Mouse (Mus musculus) CH12.LX (cell line): ENCODE data around the gene Tial1. TPM values are rescaled to one million over a fixed set of nuclear protein-coding genes. Genes with fewer than 3 reads are reported as not detected.

Source experiments
- DNase-seq: peaks from one replicate; pipeline ENCODE4 v3.0.0-alpha.2; 2013; ENCODE audit errors: extremely low read depth
- H3K27ac ChIP-seq: 2 replicates; pipeline ENCODE4 v1.5.1; 2012; ENCODE audit warnings: low read depth, mild to moderate bottlenecking, control low read depth, moderate library complexity; ENCODE audit not compliant: insufficient read depth
- H3K27me3 ChIP-seq: replicated peaks from 2 replicates; pipeline ENCODE3; 2012; ENCODE audit warnings: inconsistent platforms
- H3K36me3 ChIP-seq, 2 experiments: replicated peaks in 1 of 2; 2 replicates each; pipeline versions ENCODE3 to v1.6.1; 2012; ENCODE audit warnings: inconsistent platforms in 1 of 2, low read length in 1 of 2, mild to moderate bottlenecking in 1 of 2, mixed read lengths in 1 of 2, moderate library complexity in 1 of 2; ENCODE audit not compliant: control insufficient read depth in 1 of 2, insufficient read depth in 1 of 2
- H3K4me1 ChIP-seq, 2 experiments: 2 replicates each; pipeline ENCODE4 v1.6.1; 2012; ENCODE audit warnings: inconsistent platforms in 1 of 2, moderate library complexity in 1 of 2; ENCODE audit not compliant: insufficient read depth in 2 of 2, control insufficient read depth in 1 of 2
- H3K4me2 ChIP-seq: 2 replicates; pipeline ENCODE4 v1.6.1; 2012; ENCODE audit warnings: low read depth, mild to moderate bottlenecking, control low read depth; ENCODE audit not compliant: poor library complexity, insufficient read depth, severe bottlenecking
- H3K4me3 ChIP-seq, 3 experiments: fragments of 150-350 bp in 1 of 3; sonication (generic) in 1 of 3; replicated peaks in 1 of 3; 2 replicates each; pipeline versions ENCODE3 to v1.5.1; 2011 to 2012; ENCODE audit warnings: low read depth in 2 of 3, low read length in 2 of 3, mild to moderate bottlenecking in 2 of 3, moderate library complexity in 2 of 3, control low read depth in 1 of 3, improper control_type of control experiment in 1 of 3, inconsistent platforms in 1 of 3, mixed read lengths in 1 of 3; ENCODE audit not compliant: poor library complexity in 1 of 3
- H3K79me2 ChIP-seq: replicated peaks from 2 replicates; pipeline ENCODE4 v1.6.1; 2012; ENCODE audit warnings: mild to moderate bottlenecking, moderate library complexity; ENCODE audit not compliant: control insufficient read depth, poor library complexity, insufficient read depth, severe bottlenecking; ENCODE audit errors: extremely low read depth
- H3K9ac ChIP-seq: 2 replicates; pipeline ENCODE4 v1.6.1; 2012; ENCODE audit warnings: low read depth, mild to moderate bottlenecking, control low read depth, moderate library complexity; ENCODE audit not compliant: insufficient read depth
- H3K9me3 ChIP-seq: replicated peaks from 2 replicates; pipeline ENCODE3; 2012; ENCODE audit warnings: low read length, inconsistent platforms, mixed read lengths
- BHLHE40 ChIP-seq: IDR thresholded peaks from 2 replicates; pipeline ENCODE4 v1.6.1; 2011; ENCODE audit warnings: mild to moderate bottlenecking, low read depth, low read length, improper control_type of control experiment
- CTCF ChIP-seq, 2 experiments: IDR thresholded peaks in 1 of 2; conservative IDR thresholded peaks in 1 of 2; 2 replicates each; pipeline ENCODE4 v1.5.1; 2011 to 2012; ENCODE audit warnings: low read depth in 2 of 2, low read length in 2 of 2, improper control_type of control experiment in 1 of 2, inconsistent platforms in 1 of 2, mild to moderate bottlenecking in 1 of 2, moderate library complexity in 1 of 2
- E2F4 ChIP-seq: IDR thresholded peaks from 2 replicates; pipeline ENCODE4 v1.6.1; 2011; ENCODE audit warnings: low read depth, low read length, improper control_type of control experiment; ENCODE audit not compliant: insufficient replicate concordance
- ELF1 ChIP-seq: IDR thresholded peaks from 2 replicates; pipeline ENCODE4 v1.6.1; 2014; ENCODE audit warnings: low read depth, mild to moderate bottlenecking, inconsistent platforms, low read length, improper control_type of control experiment
- GABPA ChIP-seq: IDR thresholded peaks from 2 replicates; pipeline ENCODE4 v1.6.1; 2012; ENCODE audit warnings: low read depth, low read length, improper control_type of control experiment, inconsistent platforms; ENCODE audit not compliant: insufficient replicate concordance
- IRF4 ChIP-seq: IDR thresholded peaks from 2 replicates; pipeline ENCODE4 v1.6.1; 2014; ENCODE audit warnings: low read depth, mild to moderate bottlenecking, inconsistent platforms, low read length, improper control_type of control experiment
- JUN ChIP-seq: IDR thresholded peaks from 2 replicates; pipeline ENCODE4 v1.6.1; 2011; ENCODE audit warnings: low read depth, mild to moderate bottlenecking, low read length, improper control_type of control experiment, moderate library complexity; ENCODE audit not compliant: insufficient read depth
- MAFK ChIP-seq: IDR thresholded peaks from 2 replicates; pipeline ENCODE4 v1.6.1; 2011; ENCODE audit warnings: low read length, improper control_type of control experiment; ENCODE audit not compliant: insufficient replicate concordance
- MEF2A ChIP-seq: IDR thresholded peaks from 2 replicates; pipeline ENCODE4 v1.6.1; 2014; ENCODE audit warnings: low read depth, mild to moderate bottlenecking, inconsistent platforms, low read length, improper control_type of control experiment, borderline replicate concordance
- MXI1 ChIP-seq: IDR thresholded peaks from 2 replicates; pipeline ENCODE4 v1.6.1; 2011; ENCODE audit warnings: mild to moderate bottlenecking, low read depth, low read length, improper control_type of control experiment
- NELFE ChIP-seq: IDR thresholded peaks from 2 replicates; pipeline ENCODE4 v1.6.1; 2011; ENCODE audit warnings: low read depth, low read length, improper control_type of control experiment
- NRF1 ChIP-seq: IDR thresholded peaks from 2 replicates; pipeline ENCODE4 v1.6.1; 2014; ENCODE audit warnings: low read depth, mild to moderate bottlenecking, inconsistent platforms, low read length, improper control_type of control experiment, moderate library complexity
- PAX5 ChIP-seq: IDR thresholded peaks from 2 replicates; pipeline ENCODE4 v1.6.1; 2012; ENCODE audit warnings: low read length, inconsistent platforms, mixed read lengths
- RAD21 ChIP-seq: IDR thresholded peaks from 2 replicates; pipeline ENCODE4 v1.6.1; 2011; ENCODE audit warnings: low read depth, mild to moderate bottlenecking, low read length, improper control_type of control experiment, moderate library complexity
- RCOR1 ChIP-seq: conservative IDR thresholded peaks from 2 replicates; pipeline ENCODE4 v1.6.1; 2012; ENCODE audit warnings: low read depth, mild to moderate bottlenecking, inconsistent platforms, low read length, improper control_type of control experiment
- TCF12 ChIP-seq: IDR thresholded peaks from 2 replicates; pipeline ENCODE4 v1.6.1; 2014; ENCODE audit warnings: low read depth, mild to moderate bottlenecking, inconsistent platforms, low read length, improper control_type of control experiment
- UBTF ChIP-seq: IDR thresholded peaks from 2 replicates; pipeline ENCODE4 v1.6.1; 2012; ENCODE audit warnings: low read depth, mild to moderate bottlenecking, inconsistent platforms, low read length, improper control_type of control experiment, moderate library complexity
- ZKSCAN1 ChIP-seq: IDR thresholded peaks from 2 replicates; pipeline ENCODE4 v1.6.1; 2012; ENCODE audit warnings: low read depth, inconsistent platforms, low read length, improper control_type of control experiment, borderline replicate concordance
- dilution Hi-C: fragments of 300-500 bp; cut with MboI; formaldehyde crosslinking; loops from 2 replicates; pipeline ENCODE4 v1.14.3; 2020; ENCODE audit warnings: low sequenced_read_pairs; ENCODE audit not compliant: extremely low pct_unique_long_range_greater_than_20kb, extremely low pct_ligation_motif_present
- in situ Hi-C: fragments of 300-500 bp; cut with MboI; formaldehyde crosslinking; loops from 3 replicates; pipeline ENCODE4 v1.14.3; 2019; ENCODE audit warnings: low sequenced_read_pairs, low pct_ligation_motif_present, low pct_unique_long_range_greater_than_20kb, mixed read lengths
- polyA plus RNA-seq: library from polyadenylated mRNA; unstranded; fragments of >175 nt; gene quantifications from 2 replicates; pipeline ENCODE4 v1.2.1, GENCODE M21; 2012; ENCODE audit warnings: low read depth; ENCODE audit not compliant: insufficient read length
- total RNA-seq, 2 experiments: library from RNA; depleted of rRNA; stranded (reverse); fragments of 300-350 nt in 1 of 2; fragments of >200 nt in 1 of 2; gene quantifications; 2 replicates each; pipeline ENCODE4 v1.2.3; 2012 to 2014

Gene Tial1
- total and polyA plus RNA-seq, 3 experiments: 43.2 to 101 (median 52.9) TPM

DNA sequence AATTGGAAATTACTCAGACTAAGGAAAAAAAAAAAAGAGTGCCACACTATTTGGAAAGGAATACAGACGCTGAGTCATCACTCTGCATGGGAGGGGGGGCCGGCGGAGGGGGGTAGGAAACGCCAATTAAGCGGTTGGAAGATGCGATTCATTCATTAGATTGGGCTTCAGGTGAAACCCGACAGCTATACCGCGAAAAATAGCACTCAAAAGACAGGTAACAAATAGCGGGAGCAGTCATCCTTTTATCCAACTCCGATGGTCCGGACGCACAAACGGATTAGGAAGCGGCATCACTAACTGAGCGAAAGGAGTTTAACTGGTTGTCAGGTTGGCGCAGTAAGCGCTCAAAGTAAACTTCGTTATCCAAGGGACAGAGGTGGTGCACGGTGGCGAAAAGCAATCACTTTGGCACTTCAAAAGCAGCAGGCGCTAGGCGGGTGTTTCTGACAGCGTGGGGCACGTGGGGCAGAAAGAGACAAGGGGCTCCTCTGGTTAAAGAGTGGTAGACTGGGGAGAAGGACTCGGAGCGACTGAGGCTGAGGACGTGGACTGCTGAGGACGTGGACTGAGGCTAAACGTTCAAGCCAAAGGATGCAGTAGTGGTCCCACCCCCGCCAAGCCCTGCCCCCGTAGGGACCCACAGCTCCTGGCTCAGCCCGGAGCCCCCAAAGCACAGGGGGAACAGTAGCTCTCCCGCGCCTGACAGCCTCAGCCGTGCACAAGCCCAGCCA, 1.2 kb downstream of the Tial1 start (continued):
- TF ChIP-seq TCF12 (no peak), RAD21 (no peak), JUN (no peak), UBTF (0 out of 2 replicates have a peak, but pooled peaks have one; percentile 32), ELF1 (no peak), MAFK (peak; percentile 66; the same call in 1 of the 2 replicates), NELFE (no peak)
- TF ChIP-seq, all 38 proteins: peak for 13

DNA sequence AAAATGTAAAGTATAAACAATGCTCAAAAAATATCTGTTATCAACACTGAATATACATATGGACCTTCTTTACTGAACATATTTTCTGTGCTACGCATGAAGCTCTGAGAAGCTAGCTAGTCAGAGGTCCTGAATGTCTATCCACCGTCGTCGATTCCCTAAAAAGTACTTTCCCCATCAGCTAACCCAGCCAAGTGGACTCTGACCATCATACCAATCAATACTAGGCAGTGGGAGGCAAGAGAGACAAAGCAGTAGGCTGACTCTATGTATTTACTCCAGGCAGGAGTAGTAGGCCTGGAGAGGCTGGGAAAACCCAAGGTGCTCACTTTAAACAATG, 1.8 kb downstream of the Tial1 start:
- DNase-seq: peak; percentile 13

GRCm38 (mm10) chr7:128458011-128458410, 3.5 kb downstream of the Tial1 start:
- H3K4me3 ChIP-seq: no peak overlapping the region
- H3K9me3 ChIP-seq: no peaks in the 10 kb centered on the region
- dilution Hi-C loops: no loop called here
- H3K27me3 ChIP-seq: no peaks in the 10 kb centered on the region
- no peak for DNase-seq
- no peak overlapping the region for H3K27ac ChIP-seq
- H3K79me2 ChIP-seq: peaks cover 34% of the 10 kb centered on the region
- H3K4me2 ChIP-seq: no peak overlapping the region
- peaks cover 6 to 37% of the 10 kb centered on the region in 2 experiments; a peak in 3 of 4 replicates for H3K4me1 ChIP-seq
- H3K9ac ChIP-seq: no peak overlapping the region
- peaks cover 12 to 22% of the 10 kb centered on the region in 2 experiments for H3K36me3 ChIP-seq
- TF ChIP-seq PAX5: no peak
- TF ChIP-seq BHLHE40: no peak
- no peak for TF ChIP-seq CTCF (conservative IDR thresholded peaks at IDR 0.05 in 1 of 2, IDR thresholded peaks at IDR 0.05 in 1 of 2; ENCODE audit: low read depth in 2 of 2, low read length in 2 of 2)
- TF ChIP-seq ZKSCAN1: no peak
- TF ChIP-seq GABPA: no peak
- TF ChIP-seq NELFE: no peak
- TF ChIP-seq JUN: no peak
- TF ChIP-seq, all 38 proteins: peak for 0
- in situ Hi-C loops: no loop called here

More for the DNA sequence above, 1.8 kb downstream of the Tial1 start:
- Histone ChIP-seq H3K4me3 (peak overlapping the region; percentile 73 to 86 (median 78)), H3K9ac (peak overlapping the region; percentile 73; the same call in 1 of the 2 replicates), H3K36me3 (peaks cover 0 to 4% of the 10 kb centered on the region in 2 experiments), H3K27ac (no peak overlapping the region), H3K79me2 (peaks cover 34% of the 10 kb centered on the region), H3K4me2 (peak overlapping the region; percentile 76), H3K9me3 (no peaks in the 10 kb centered on the region), H3K4me1 (peaks cover 6 to 37% of the 10 kb centered on the region in 2 experiments; a peak in 3 of 4 replicates), H3K27me3 (no peaks in the 10 kb centered on the region)
- dilution Hi-C loops: no loop called here
- in situ Hi-C loops: loop anchor here (5.0 to 10.0 kb wide), 2 partner anchors 83 to 245 kb away; no protein-coding TSS in a partner anchor
- TF ChIP-seq MXI1: no peak
- TF ChIP-seq NELFE: no peak
- no peak for TF ChIP-seq ZKSCAN1
- TF ChIP-seq E2F4: no peak
- TF ChIP-seq GABPA: no peak
- no peak for TF ChIP-seq TCF12
- TF ChIP-seq MEF2A: no peak
- TF ChIP-seq RCOR1: no peak
- TF ChIP-seq PAX5: no peak
- no peak for TF ChIP-seq IRF4
- no peak for TF ChIP-seq NRF1
